22 mouse cellular contexts compared by ENCODE assay signal in genomic region chr4:58174435-58174987, GRCm38 (mm10). TPM values are rescaled to one million over a fixed set of nuclear protein-coding genes. Genes with fewer than 3 reads are reported as not detected.
A peak's percentile ranks its signal among the peaks of the same experiment; 100 is the strongest.
DNase-seq lines count a peak whose midpoint lies in the region; ATAC-seq lines count a peak whose summit lies in the region.
"Had no signal": no experiment of that assay in that cellular context is flagged by ENCODE, and none has a peak within 500 bp of the region (broad histone marks: within the 10 kb centered on the region; RNA-seq: fewer than 3 reads in every experiment).

No protein-coding gene starts in this region.

- H3K9me3 ChIP-seq in hindbrain, embryonic 14.5 days (ENCODE audit: control insufficient read depth, low read length): no peaks in the 10 kb centered on the region
- no peaks in the 10 kb centered on the region for H3K9me3 ChIP-seq in hindbrain, embryonic 10.5 days
- H3K9me3 ChIP-seq: embryonic facial prominence, embryonic 13.5 days; heart, embryonic 15.5 days; limb, embryonic 13.5 days had no signal

- no peaks in the 10 kb centered on the region for H3K36me3 ChIP-seq in hindbrain, embryonic 14.5 days (replicated peaks; ENCODE audit: control insufficient read depth, insufficient read depth)
- H3K36me3 ChIP-seq in hindbrain, embryonic 10.5 days: no peaks in the 10 kb centered on the region
- H3K36me3 ChIP-seq: heart, embryonic 15.5 days; limb, embryonic 13.5 days had no signal

- H3K4me2 ChIP-seq in hindbrain, embryonic 14.5 days (replicated peaks): no peak overlapping the region
- H3K4me2 ChIP-seq: embryonic facial prominence, embryonic 13.5 days; heart, embryonic 15.5 days; limb, embryonic 13.5 days had no signal

- H3K9ac ChIP-seq in hindbrain, embryonic 14.5 days: no peak overlapping the region
- H3K9ac ChIP-seq: embryonic facial prominence, embryonic 13.5 days; heart, embryonic 15.5 days; limb, embryonic 13.5 days; liver, embryonic 14.5 days had no signal

- H3K4me1 ChIP-seq in hindbrain, embryonic 14.5 days (replicated peaks; ENCODE audit: control insufficient read depth, insufficient read depth, low read length): no peaks in the 10 kb centered on the region
- no peaks in the 10 kb centered on the region for H3K4me1 ChIP-seq in hindbrain, embryonic 10.5 days (replicated peaks)

- H3K27ac ChIP-seq in hindbrain, embryonic 14.5 days: no peak overlapping the region
- H3K27ac ChIP-seq in hindbrain, embryonic 10.5 days: no peak overlapping the region
- H3K27ac ChIP-seq: embryonic facial prominence, embryonic 13.5 days; heart, embryonic 15.5 days; kidney, postnatal 0 days; layer of hippocampus, adult 2 months; left cerebral cortex, adult 2 months; limb, embryonic 13.5 days; liver, embryonic 14.5 days had no signal

- H3K4me3 ChIP-seq in hindbrain, embryonic 14.5 days (replicated peaks; ENCODE audit: low read length): no peak overlapping the region
- no peak overlapping the region for H3K4me3 ChIP-seq in hindbrain, embryonic 10.5 days
- H3K4me3 ChIP-seq: embryonic facial prominence, embryonic 13.5 days; gastrocnemius, adult 2 months; heart, embryonic 15.5 days; layer of hippocampus, adult 2 months; left cerebral cortex, adult 2 months; limb, embryonic 13.5 days had no signal

- no peak for DNase-seq in hindbrain, embryonic 14.5 days (ENCODE audit: low spot score)
- DNase-seq in hindbrain, embryonic 10.5 days (ENCODE audit: low spot score): no peak
- DNase-seq in Muller cell, postnatal 12 days (ENCODE audit: inconsistent ontology term): peak; percentile 49
- peak; percentile 97 for DNase-seq in cerebellum, adult 11 months
- peak; percentile 99 for DNase-seq in cerebellum, postnatal 14 days
- no peak for DNase-seq in ovary, postnatal 10 days (ENCODE audit: low spot score)
- DNase-seq: B cell, adult 2 months; gastrocnemius, adult 2 months; heart, adult 18-20 months; kidney, adult 11 months; lung, postnatal 14 days; right cerebral cortex, postnatal 25 days had no signal

- no peaks in the 10 kb centered on the region for H3K27me3 ChIP-seq in hindbrain, embryonic 14.5 days (ENCODE audit: control insufficient read depth, insufficient read depth, low read length)
- no peaks in the 10 kb centered on the region for H3K27me3 ChIP-seq in hindbrain, embryonic 10.5 days (ENCODE audit: insufficient read depth, poor library complexity, severe bottlenecking)
- H3K27me3 ChIP-seq: embryonic facial prominence, embryonic 13.5 days; heart, embryonic 15.5 days; limb, embryonic 13.5 days; Patski had no signal

- 70% methylated on average over 4 of the region's 4 CpGs for WGBS in hindbrain, embryonic 14.5 days
- WGBS in hindbrain, embryonic 10.5 days: 83% methylated on average over 4 of the region's 4 CpGs

- ATAC-seq in hindbrain, embryonic 14.5 days (ENCODE audit: low FRiP score): peak; percentile 48; the same call in 1 of the 2 replicates
- ATAC-seq in monocyte, adult 5-6 weeks (replicated peaks; ENCODE audit: insufficient number of reproducible peaks, low FRiP score, low TSS enrichment, poor library complexity, severe bottlenecking): no peak
- ATAC-seq: Patski had no signal

RNA-seq across cellular contexts. Expression of gene Svep1, which starts 32.1 kb away (rescaled TPM):
- 0.62 and 0.64 TPM in 2 replicates for polyA plus RNA-seq in hindbrain, embryonic 14.5 days (2014; fragmentation: Nextera tagmentation; extraction: Ambion mirVana)
- polyA plus RNA-seq in hindbrain, embryonic 10.5 days (2016; fragmentation: Nextera tagmentation; extraction: Ambion mirVana): 2.7 and 3.4 TPM in 2 replicates
- total RNA-seq in monocyte, adult 5-6 weeks (2017): not detected in 3 replicates
- total RNA-seq: megakaryocyte-erythroid progenitor cell, adult 5-6 weeks had no signal

Comparison
In these comparisons a context has a peak if more than half of its experiments do, and no peak if none do; other contexts are left out.
1. DNase-seq: peak in Muller cell, postnatal 12 days (single experiment), cerebellum, adult 11 months (single experiment) and cerebellum, postnatal 14 days (2 of 2); none in hindbrain, embryonic 14.5 days (single experiment), hindbrain, embryonic 10.5 days (single experiment) and ovary, postnatal 10 days (single experiment).